Mouse (Mus musculus): ENCODE measurements around the gene Zcchc17. TPM values are rescaled to one million over a fixed set of nuclear protein-coding genes. Genes with fewer than 3 reads are reported as not detected.
A peak's percentile ranks its signal among the peaks of the same experiment; 100 is the strongest.

Zcchc17 gene
- polyA plus RNA-seq (2015; fragmentation: Nextera tagmentation; extraction: Ambion mirVana), result 56.3 and 59.7 TPM in 2 replicates

DNA sequence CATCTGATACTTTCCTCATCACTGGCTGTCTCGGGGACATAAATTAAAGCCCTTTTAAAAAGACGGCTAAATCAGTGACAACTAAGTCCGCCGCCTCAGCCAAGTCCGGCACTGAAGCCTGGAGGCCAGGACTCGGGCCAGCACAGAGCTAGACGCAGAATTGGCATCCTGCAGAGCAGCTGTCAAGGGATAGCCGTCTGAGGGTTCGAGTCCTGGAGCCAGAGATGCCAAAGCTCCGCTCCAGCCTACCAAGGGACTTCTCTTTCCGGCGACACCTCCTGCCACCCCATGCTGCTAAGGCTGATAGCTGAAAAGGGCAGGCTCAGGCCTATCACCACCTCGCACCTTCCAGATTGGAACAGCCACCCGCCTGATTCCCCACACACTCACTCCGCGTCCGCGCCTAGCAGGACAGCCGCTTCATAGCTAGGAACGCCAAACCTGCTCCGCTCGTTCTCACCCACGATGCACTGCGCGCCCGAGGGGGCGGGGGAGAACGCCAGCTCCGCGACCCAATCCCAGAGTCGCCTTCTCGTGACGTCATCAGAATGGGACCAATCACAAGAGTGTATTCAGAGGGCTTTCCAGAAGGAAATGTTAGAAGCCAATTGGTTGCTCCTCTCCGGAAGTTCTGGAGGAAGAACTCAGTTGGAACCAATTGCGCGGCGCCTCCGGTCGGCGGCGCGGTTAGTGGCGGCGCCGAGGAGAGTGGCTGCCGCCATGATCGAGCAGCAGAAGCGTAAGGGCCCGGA is at the start of gene Zcchc17, which contains the start of gene Snrnp40:
Gene Zcchc17, minus strand, starts transcription at position 458 of the 752 bp plus-strand sequence.
Gene Snrnp40, plus strand, starts transcription at position 647 of the 752 bp plus-strand sequence.
- H3K9ac ChIP-seq (ENCODE audit: low read depth, low read length), result peak within 1 kb of the TSS; percentile 96
- no peaks in the 10 kb centered on the region for H3K27me3 ChIP-seq (replicated peaks; ENCODE audit: control insufficient read depth, insufficient read depth, low read length)
- peak within 1 kb of the TSS; percentile 90 for H3K4me3 ChIP-seq (ENCODE audit: low read length)
- H3K27ac ChIP-seq (ENCODE audit: low read length), result peak within 1 kb of the TSS; percentile 74
- peaks cover 13% of the 10 kb centered on the region for H3K4me1 ChIP-seq (ENCODE audit: control insufficient read depth, insufficient read depth, low read length)
- WGBS, result under 1% methylated on average over 49 of the region's 49 CpGs
- no peaks in the 10 kb centered on the region for H3K36me3 ChIP-seq (ENCODE audit: control insufficient read depth, insufficient read depth, low read length)
- peak within 1 kb of the TSS; percentile 80 for H3K4me2 ChIP-seq (ENCODE audit: low read depth, low read length)
- no peaks in the 10 kb centered on the region for H3K9me3 ChIP-seq (ENCODE audit: control insufficient read depth, low read length)
- peak; percentile 99 for ATAC-seq

GRCm38 (mm10) chr4:130391265-130391664 is 31.5 kb upstream of the Zcchc17 start:
- Histone ChIP-seq H3K9me3 (ENCODE audit: control insufficient read depth, low read length) (no peaks in the 10 kb centered on the region), H3K27ac (ENCODE audit: low read length) (no peak overlapping the region), H3K27me3 (replicated peaks; ENCODE audit: control insufficient read depth, insufficient read depth, low read length) (no peaks in the 10 kb centered on the region), H3K4me2 (ENCODE audit: low read depth, low read length) (no peak overlapping the region), H3K4me3 (ENCODE audit: low read length) (no peak overlapping the region), H3K36me3 (ENCODE audit: control insufficient read depth, insufficient read depth, low read length) (peaks cover 20% of the 10 kb centered on the region), H3K9ac (ENCODE audit: low read depth, low read length) (no peak overlapping the region), H3K4me1 (ENCODE audit: control insufficient read depth, insufficient read depth, low read length) (no peaks in the 10 kb centered on the region)
- ATAC-seq, result no peak
- 63% methylated on average over 3 of the region's 3 CpGs for WGBS

DNA sequence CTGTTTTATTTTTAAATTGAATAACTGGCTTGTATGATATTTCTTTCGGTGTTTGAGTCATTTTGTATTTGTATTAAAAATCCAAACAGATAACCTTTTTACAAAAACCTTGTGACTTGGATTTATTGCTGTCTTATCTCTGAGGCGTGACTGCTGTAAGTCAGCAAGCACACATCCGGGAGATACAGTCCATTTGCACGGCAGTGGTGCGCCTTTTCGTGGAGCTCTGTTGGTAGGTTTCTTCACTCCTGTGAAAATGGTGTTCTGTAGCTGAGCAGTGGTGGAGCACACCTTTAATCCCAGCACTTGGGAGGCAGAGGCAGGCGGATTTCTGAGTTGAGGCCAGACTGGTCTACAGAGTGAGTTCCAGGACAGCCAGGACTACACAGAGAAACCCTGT is 30.2 kb upstream of the Zcchc17 start:
- peaks cover 23% of the 10 kb centered on the region for H3K36me3 ChIP-seq (ENCODE audit: control insufficient read depth, insufficient read depth, low read length)
- no peaks in the 10 kb centered on the region for H3K27me3 ChIP-seq (replicated peaks; ENCODE audit: control insufficient read depth, insufficient read depth, low read length)
- no peak overlapping the region for H3K9ac ChIP-seq (ENCODE audit: low read depth, low read length)
- H3K9me3 ChIP-seq (ENCODE audit: control insufficient read depth, low read length), result no peaks in the 10 kb centered on the region
- 61% methylated on average over 7 of the region's 7 CpGs for WGBS
- H3K4me2 ChIP-seq (ENCODE audit: low read depth, low read length), result no peak overlapping the region
- H3K4me1 ChIP-seq (ENCODE audit: control insufficient read depth, insufficient read depth, low read length), result no peaks in the 10 kb centered on the region
- H3K27ac ChIP-seq (ENCODE audit: low read length), result no peak overlapping the region
- no peak overlapping the region for H3K4me3 ChIP-seq (ENCODE audit: low read length)
- peak; percentile 58; the same call in 1 of the 2 replicates for ATAC-seq

- H3K4me3 ChIP-seq (ENCODE audit: low read length), result no peak overlapping the region
- H3K27me3 ChIP-seq (replicated peaks; ENCODE audit: control insufficient read depth, insufficient read depth, low read length), result no peaks in the 10 kb centered on the region
- peaks cover 26% of the 10 kb centered on the region for H3K36me3 ChIP-seq (ENCODE audit: control insufficient read depth, insufficient read depth, low read length)
- no peak overlapping the region for H3K27ac ChIP-seq (ENCODE audit: low read length)
- no peak for ATAC-seq
- H3K9ac ChIP-seq (ENCODE audit: low read depth, low read length), result no peak overlapping the region
- no peak overlapping the region for H3K4me2 ChIP-seq (ENCODE audit: low read depth, low read length)
- no peaks in the 10 kb centered on the region for H3K4me1 ChIP-seq (ENCODE audit: control insufficient read depth, insufficient read depth, low read length)
- 77% methylated on average over 6 of the region's 6 CpGs for WGBS
- H3K9me3 ChIP-seq (ENCODE audit: control insufficient read depth, low read length), result no peaks in the 10 kb centered on the region
These were observed 29.8 kb upstream of the Zcchc17 start for GRCm38 (mm10) chr4:130389496-130389895.

GRCm38 (mm10) chr4:130387256-130387655 is 27.5 kb upstream of the Zcchc17 start:
- Histone ChIP-seq H3K9ac (ENCODE audit: low read depth, low read length) (no peak overlapping the region), H3K36me3 (ENCODE audit: control insufficient read depth, insufficient read depth, low read length) (peaks cover 31% of the 10 kb centered on the region), H3K9me3 (ENCODE audit: control insufficient read depth, low read length) (no peaks in the 10 kb centered on the region), H3K27ac (ENCODE audit: low read length) (no peak overlapping the region), H3K4me3 (ENCODE audit: low read length) (no peak overlapping the region), H3K27me3 (replicated peaks; ENCODE audit: control insufficient read depth, insufficient read depth, low read length) (no peaks in the 10 kb centered on the region), H3K4me1 (ENCODE audit: control insufficient read depth, insufficient read depth, low read length) (no peaks in the 10 kb centered on the region), H3K4me2 (ENCODE audit: low read depth, low read length) (no peak overlapping the region)
- 87% methylated on average over 3 of the region's 3 CpGs for WGBS
- no peak for ATAC-seq

- H3K4me3 ChIP-seq (ENCODE audit: low read length), result no peak overlapping the region
- H3K27ac ChIP-seq (ENCODE audit: low read length), result no peak overlapping the region
- H3K4me2 ChIP-seq (ENCODE audit: low read depth, low read length), result no peak overlapping the region
- WGBS, result 83% methylated on average over 2 of the region's 2 CpGs
- 0 out of 2 replicates have a peak, but pooled peaks cover 3% of the 10 kb centered on the region for H3K9me3 ChIP-seq (ENCODE audit: control insufficient read depth, low read length)
- no peak for ATAC-seq
- H3K36me3 ChIP-seq (ENCODE audit: control insufficient read depth, insufficient read depth, low read length), result peaks cover 38% of the 10 kb centered on the region
- H3K4me1 ChIP-seq (ENCODE audit: control insufficient read depth, insufficient read depth, low read length), result no peaks in the 10 kb centered on the region
- no peak overlapping the region for H3K9ac ChIP-seq (ENCODE audit: low read depth, low read length)
- no peaks in the 10 kb centered on the region for H3K27me3 ChIP-seq (replicated peaks; ENCODE audit: control insufficient read depth, insufficient read depth, low read length)
These were observed 20.7 kb upstream of the Zcchc17 start for GRCm38 (mm10) chr4:130380418-130380817.

- WGBS, result 98% methylated on average over 2 of the region's 2 CpGs
- Histone ChIP-seq H3K9ac (ENCODE audit: low read depth, low read length) (no peak overlapping the region), H3K27ac (ENCODE audit: low read length) (no peak overlapping the region), H3K4me2 (ENCODE audit: low read depth, low read length) (no peak overlapping the region), H3K4me1 (ENCODE audit: control insufficient read depth, insufficient read depth, low read length) (no peaks in the 10 kb centered on the region), H3K27me3 (replicated peaks; ENCODE audit: control insufficient read depth, insufficient read depth, low read length) (no peaks in the 10 kb centered on the region), H3K4me3 (ENCODE audit: low read length) (no peak overlapping the region), H3K36me3 (ENCODE audit: control insufficient read depth, insufficient read depth, low read length) (peaks cover 35% of the 10 kb centered on the region), H3K9me3 (ENCODE audit: control insufficient read depth, low read length) (0 out of 2 replicates have a peak, but pooled peaks cover 3% of the 10 kb centered on the region)
- no peak for ATAC-seq
These were observed 19.4 kb upstream of the Zcchc17 start for GRCm38 (mm10) chr4:130379181-130379580.

GRCm38 (mm10) chr4:130377500-130377899 is 17.8 kb upstream of the Zcchc17 start:
- H3K9ac ChIP-seq (ENCODE audit: low read depth, low read length), result no peak overlapping the region
- no peak overlapping the region for H3K27ac ChIP-seq (ENCODE audit: low read length)
- H3K36me3 ChIP-seq (ENCODE audit: control insufficient read depth, insufficient read depth, low read length), result peaks cover 38% of the 10 kb centered on the region
- 70% methylated on average over 4 of the region's 4 CpGs for WGBS
- no peak overlapping the region for H3K4me3 ChIP-seq (ENCODE audit: low read length)
- H3K4me2 ChIP-seq (ENCODE audit: low read depth, low read length), result no peak overlapping the region
- no peaks in the 10 kb centered on the region for H3K4me1 ChIP-seq (ENCODE audit: control insufficient read depth, insufficient read depth, low read length)
- no peaks in the 10 kb centered on the region for H3K27me3 ChIP-seq (replicated peaks; ENCODE audit: control insufficient read depth, insufficient read depth, low read length)
- ATAC-seq, result no peak
- H3K9me3 ChIP-seq (ENCODE audit: control insufficient read depth, low read length), result 0 out of 2 replicates have a peak, but pooled peaks cover 3% of the 10 kb centered on the region

GRCm38 (mm10) chr4:130376675-130377074 is 16.9 kb upstream of the Zcchc17 start:
- H3K36me3 ChIP-seq (ENCODE audit: control insufficient read depth, insufficient read depth, low read length), result peaks cover 38% of the 10 kb centered on the region
- WGBS, result 86% methylated on average over 4 of the region's 4 CpGs
- H3K4me2 ChIP-seq (ENCODE audit: low read depth, low read length), result no peak overlapping the region
- H3K4me3 ChIP-seq (ENCODE audit: low read length), result no peak overlapping the region
- ATAC-seq, result no peak
- H3K9ac ChIP-seq (ENCODE audit: low read depth, low read length), result no peak overlapping the region
- H3K9me3 ChIP-seq (ENCODE audit: control insufficient read depth, low read length), result 0 out of 2 replicates have a peak, but pooled peaks cover 3% of the 10 kb centered on the region
- H3K27ac ChIP-seq (ENCODE audit: low read length), result no peak overlapping the region
- no peaks in the 10 kb centered on the region for H3K27me3 ChIP-seq (replicated peaks; ENCODE audit: control insufficient read depth, insufficient read depth, low read length)
- no peaks in the 10 kb centered on the region for H3K4me1 ChIP-seq (ENCODE audit: control insufficient read depth, insufficient read depth, low read length)
